Mouse (Mus musculus) lung, postnatal 0 days (tissue): ENCODE data around the gene Lama1. TPM values are rescaled to one million over a fixed set of nuclear protein-coding genes. Genes with fewer than 3 reads are reported as not detected.
A peak's percentile ranks its signal among the peaks of the same experiment; 100 is the strongest.

Source experiments
- ATAC-seq: fragments of 200-750 bp; cut with Nextera tagmentation; 2 replicates; pipeline ENCODE4 v1.8.0; 2017; ENCODE audit warnings: moderate library complexity
- DNase-seq: peaks from one replicate; pipeline ENCODE4 v3.0.0-alpha.2; 2016; ENCODE audit warnings: low spot score
- H3K27ac ChIP-seq: fragments of 300-500 bp; sonication (generic); 2 replicates; pipeline ENCODE4 v1.5.1; 2014; ENCODE audit warnings: antibody characterized with exemption, mild to moderate bottlenecking, low read length, mixed read lengths
- H3K27me3 ChIP-seq: fragments of 300-500 bp; sonication (generic); replicated peaks from 2 replicates; pipeline ENCODE4 v1.6.1; 2014; ENCODE audit warnings: low read length, mixed read lengths; ENCODE audit not compliant: insufficient read depth
- H3K36me3 ChIP-seq: fragments of 300-500 bp; sonication (generic); 2 replicates; pipeline ENCODE4 v1.6.1; 2014; ENCODE audit warnings: low read length, mixed read lengths; ENCODE audit not compliant: insufficient read depth
- H3K4me1 ChIP-seq: fragments of 300-500 bp; sonication (generic); 2 replicates; pipeline ENCODE4 v1.6.1; 2014; ENCODE audit warnings: antibody characterized with exemption, low read depth, low read length, mixed read lengths; ENCODE audit not compliant: insufficient read depth
- H3K4me2 ChIP-seq: fragments of 300-500 bp; sonication (generic); replicated peaks from 2 replicates; pipeline ENCODE4 v1.6.1; 2014; ENCODE audit warnings: low read depth, mild to moderate bottlenecking, low read length, moderate library complexity, mixed read lengths
- H3K4me3 ChIP-seq: fragments of 300-500 bp; sonication (generic); 2 replicates; pipeline ENCODE4 v1.5.1; 2014; ENCODE audit warnings: low read depth, low read length
- H3K9ac ChIP-seq: fragments of 300-500 bp; sonication (generic); replicated peaks from 2 replicates; pipeline ENCODE4 v1.6.1; 2014; ENCODE audit warnings: low read depth, mild to moderate bottlenecking
- H3K9me3 ChIP-seq: fragments of 300-500 bp; sonication (generic); 2 replicates; pipeline ENCODE4 v1.6.1; 2016; ENCODE audit warnings: low read length, mixed read lengths
- CTCF ChIP-seq: IDR thresholded peaks from 2 replicates; pipeline ENCODE4 v1.5.1; 2016; ENCODE audit warnings: antibody characterized with exemption, mild to moderate bottlenecking
- EP300 ChIP-seq: IDR thresholded peaks from 2 replicates; pipeline ENCODE4 v1.6.1; 2016; ENCODE audit warnings: antibody characterized with exemption, mild to moderate bottlenecking, control low read depth
- WGBS: fragments of 180-500 bp; shearing (Covaris S2); extraction: QIAGEN DNeasy Blood & Tissue Kit; methylation state at CpG from one replicate; pipeline ENCODE4 v1.1.7; 2014; 5-methylcytosine and 5-hydroxymethylcytosine counted together
- polyA plus RNA-seq: library from polyadenylated mRNA; unstranded; fragments of >200 nt; fragmentation: Nextera tagmentation; extraction: Ambion mirVana; gene quantifications from 2 replicates; pipeline ENCODE4 v1.2.1, GENCODE M21; 2015

The Lama1 gene
- polyA plus RNA-seq, 1 experiment from 2014 or later: 0.80 TPM

GRCm38 (mm10) chr17:67723175-67724067, 26.4 kb downstream of the Lama1 start:
- H3K4me3 ChIP-seq: no peak overlapping the region
- H3K9ac ChIP-seq: no peak overlapping the region
- no peaks in the 10 kb centered on the region for H3K36me3 ChIP-seq
- 53% methylated on average over 14 of the region's 14 CpGs for WGBS
- TF ChIP-seq EP300: no peak
- TF ChIP-seq CTCF: no peak
- no peaks in the 10 kb centered on the region for H3K4me1 ChIP-seq
- H3K27ac ChIP-seq: no peak overlapping the region
- no peak; the same call in 1 of the 2 replicates for ATAC-seq
- no peaks in the 10 kb centered on the region for H3K27me3 ChIP-seq
- DNase-seq: peak; percentile 61
- H3K9me3 ChIP-seq: no peaks in the 10 kb centered on the region
- no peak overlapping the region for H3K4me2 ChIP-seq

- TF ChIP-seq EP300 (no peak), CTCF (no peak)
- Histone ChIP-seq H3K27me3 (no peaks in the 10 kb centered on the region), H3K4me3 (no peak overlapping the region), H3K36me3 (no peaks in the 10 kb centered on the region), H3K27ac (no peak overlapping the region), H3K9me3 (no peaks in the 10 kb centered on the region), H3K9ac (no peak overlapping the region), H3K4me2 (no peak overlapping the region), H3K4me1 (no peaks in the 10 kb centered on the region)
- 86% methylated on average over 11 of the region's 11 CpGs for WGBS
- ATAC-seq (no peak), DNase-seq (no peak)
Measured at GRCm38 (mm10) chr17:67726601-67727000, 29.5 kb downstream of the Lama1 start.

GRCm38 (mm10) chr17:67728751-67729150, 31.7 kb downstream of the Lama1 start:
- Histone ChIP-seq H3K27me3 (no peaks in the 10 kb centered on the region), H3K9ac (no peak overlapping the region), H3K27ac (no peak overlapping the region), H3K4me3 (no peak overlapping the region), H3K9me3 (no peaks in the 10 kb centered on the region), H3K4me2 (no peak overlapping the region), H3K36me3 (no peaks in the 10 kb centered on the region), H3K4me1 (no peaks in the 10 kb centered on the region)
- no peak for ATAC-seq
- TF ChIP-seq EP300: no peak
- no peak for TF ChIP-seq CTCF
- DNase-seq: no peak
- 43% methylated on average over 7 of the region's 7 CpGs for WGBS

GRCm38 (mm10) chr17:67731096-67731495, 34.0 kb downstream of the Lama1 start:
- H3K9me3 ChIP-seq: no peaks in the 10 kb centered on the region
- H3K27ac ChIP-seq: no peak overlapping the region
- TF ChIP-seq EP300: no peak
- no peak for TF ChIP-seq CTCF
- no peaks in the 10 kb centered on the region for H3K27me3 ChIP-seq
- no peak for DNase-seq
- H3K9ac ChIP-seq: no peak overlapping the region
- no peak for ATAC-seq
- no peak overlapping the region for H3K4me2 ChIP-seq
- WGBS: 45% methylated on average over 3 of the region's 3 CpGs
- H3K4me3 ChIP-seq: no peak overlapping the region
- no peaks in the 10 kb centered on the region for H3K36me3 ChIP-seq
- no peaks in the 10 kb centered on the region for H3K4me1 ChIP-seq

- Histone ChIP-seq H3K9me3 (no peaks in the 10 kb centered on the region), H3K27me3 (no peaks in the 10 kb centered on the region), H3K4me1 (no peaks in the 10 kb centered on the region), H3K9ac (no peak overlapping the region), H3K36me3 (no peaks in the 10 kb centered on the region), H3K4me2 (0 out of 2 replicates have a peak overlapping the region, but pooled peaks have one; percentile 11), H3K4me3 (no peak overlapping the region), H3K27ac (no peak overlapping the region)
- TF ChIP-seq EP300: no peak
- TF ChIP-seq CTCF: no peak
- 42% methylated on average over 11 of the region's 11 CpGs for WGBS
- peak; percentile 71 for ATAC-seq
- DNase-seq: peak; percentile 69
Measured at GRCm38 (mm10) chr17:67731964-67732363, 34.9 kb downstream of the Lama1 start.

- ATAC-seq: no peak
Measured at GRCm38 (mm10) chr17:67733516-67733915, 36.5 kb downstream of the Lama1 start.

More at GRCm38 (mm10) chr17:67733516-67733915, 36.5 kb downstream of the Lama1 start:
- Histone ChIP-seq H3K4me2 (no peak overlapping the region; the same call in 1 of the 2 replicates), H3K4me1 (no peaks in the 10 kb centered on the region), H3K9ac (no peak overlapping the region), H3K36me3 (no peaks in the 10 kb centered on the region), H3K27ac (no peak overlapping the region), H3K9me3 (no peaks in the 10 kb centered on the region), H3K27me3 (no peaks in the 10 kb centered on the region), H3K4me3 (no peak overlapping the region)
- WGBS: 66% methylated on average over 12 of the region's 12 CpGs
- DNase-seq: no peak
- TF ChIP-seq CTCF: no peak
- TF ChIP-seq EP300: no peak
